Mouse (Mus musculus) adrenal gland, postnatal 25 days (tissue): ENCODE measurements around the gene Tpd52l2. TPM values are rescaled to one million over a fixed set of nuclear protein-coding genes. Genes with fewer than 3 reads are reported as not detected.

ENCODE experiments used
- DNase-seq: peaks from one replicate; pipeline ENCODE4 v3.0.0; 2021; ENCODE audit warnings: mixed read lengths
- total RNA-seq: library from RNA; stranded (reverse); gene quantifications from 2 replicates; pipeline ENCODE4 v1.2.3, GENCODE M21; 2021

Tpd52l2 gene
- total RNA-seq, 1 experiment from 2014 or later, result 118 TPM

- DNase-seq, result no peak
Observed at GRCm38 (mm10) chr2:181537444-181538047, 40.6 kb downstream of the Tpd52l2 start.

- no peak for DNase-seq
Observed at GRCm38 (mm10) chr2:181541761-181542380, 44.9 kb downstream of the Tpd52l2 start.

- DNase-seq, result no peak
Observed at GRCm38 (mm10) chr2:181546142-181546541, 49.2 kb downstream of the Tpd52l2 start.

GRCm38 (mm10) chr2:181548227-181548626 lies 51.3 kb downstream of the Tpd52l2 start:
- DNase-seq, result no peak

- DNase-seq, result no peak
Observed at GRCm38 (mm10) chr2:181548682-181549081, 51.7 kb downstream of the Tpd52l2 start.

- no peak for DNase-seq
Observed at GRCm38 (mm10) chr2:181550233-181550632, 53.3 kb downstream of the Tpd52l2 start.

- DNase-seq, result no peak
Observed at GRCm38 (mm10) chr2:181553772-181554171, 56.8 kb downstream of the Tpd52l2 start.

GRCm38 (mm10) chr2:181567338-181567737 lies 70.4 kb downstream of the Tpd52l2 start:
- DNase-seq, result no peak

Other genes with a start within 250 kb of the Tpd52l2 start
- 15.3 and 18.5 TPM in 2 replicates for gene Gmeb2, start 209.1 kb upstream of the Tpd52l2 start, total RNA-seq
- gene Stmn3, start 182.6 kb upstream of the Tpd52l2 start, total RNA-seq, result 9.8 and 12.2 TPM in 2 replicates
- 43.4 and 44.7 TPM in 2 replicates for gene Rtel1, start 177.4 kb upstream of the Tpd52l2 start, total RNA-seq
- 51.2 and 61.6 TPM in 2 replicates for gene Zgpat, start 132.2 kb upstream of the Tpd52l2 start, total RNA-seq
- 40.8 and 49.7 TPM in 2 replicates for gene Arfrp1, start 131.7 kb upstream of the Tpd52l2 start, total RNA-seq
- gene Lime1, start 117.1 kb upstream of the Tpd52l2 start, total RNA-seq, result 24.7 and 33.2 TPM in 2 replicates
- gene Zbtb46, start 37.7 kb upstream of the Tpd52l2 start, total RNA-seq, result 14.6 and 20.8 TPM in 2 replicates
- gene Abhd16b, start 3.9 kb upstream of the Tpd52l2 start, total RNA-seq, result not detected in 2 replicates
- 81.9 and 101 TPM in 2 replicates for gene Dnajc5, start 23.3 kb downstream of the Tpd52l2 start, total RNA-seq
- 94.2 and 128 TPM in 2 replicates for gene Uckl1, start 87.8 kb downstream of the Tpd52l2 start, total RNA-seq
- 57.7 and 73.7 TPM in 2 replicates for gene Prpf6, start 94.7 kb downstream of the Tpd52l2 start, total RNA-seq
- gene Zfp512b, start 95.7 kb downstream of the Tpd52l2 start, total RNA-seq, result 56.6 and 81.6 TPM in 2 replicates
- gene Samd10, start 102.1 kb downstream of the Tpd52l2 start, total RNA-seq, result 19.3 and 26.4 TPM in 2 replicates
- gene Gm29797, start 159.9 kb downstream of the Tpd52l2 start, total RNA-seq, result not detected in 2 replicates
- gene Sox18, start 174.5 kb downstream of the Tpd52l2 start, total RNA-seq, result 39.0 and 40.4 TPM in 2 replicates
- 11.6 and 14.7 TPM in 2 replicates for gene Tcea2, start 183.2 kb downstream of the Tpd52l2 start, total RNA-seq
- gene Rgs19, start 196.8 kb downstream of the Tpd52l2 start, total RNA-seq, result 20.3 and 31.7 TPM in 2 replicates
- gene Lkaaear1, start 201.3 kb downstream of the Tpd52l2 start, total RNA-seq, result not detected in 2 replicates
- 1.6 and 1.9 TPM in 2 replicates for gene Oprl1, start 217.9 kb downstream of the Tpd52l2 start, total RNA-seq